Mouse (Mus musculus) brown adipose tissue, adult 24 weeks (tissue): ENCODE data around the gene Slc26a6. TPM values are rescaled to one million over a fixed set of nuclear protein-coding genes. Genes with fewer than 3 reads are reported as not detected.

Experiments
- H3K27ac ChIP-seq: fragments of 200-500 bp; replicated peaks from 2 replicates; pipeline ENCODE4 v1.5.1; 2012; ENCODE audit warnings: low read depth, mild to moderate bottlenecking, low read length
- H3K4me1 ChIP-seq: fragments of 200-500 bp; 2 replicates; pipeline ENCODE4 v1.6.1; 2012; ENCODE audit warnings: low read length, mixed read lengths; ENCODE audit not compliant: control insufficient read depth, insufficient read depth, insufficient read length
- H3K4me3 ChIP-seq: fragments of 200-500 bp; 2 replicates; pipeline ENCODE4 v1.5.1; 2012; ENCODE audit warnings: low read depth, mild to moderate bottlenecking, low read length, moderate library complexity; ENCODE audit not compliant: insufficient read depth
- polyA plus RNA-seq: library from polyadenylated mRNA; stranded (reverse); fragments of >200 nt; gene quantifications from 2 replicates; pipeline ENCODE4 v1.2.4, GENCODE M21; 2012; ENCODE audit not compliant: missing spikeins, insufficient read depth, insufficient read length

Slc26a6 gene
- polyA plus RNA-seq, 1 experiment, result 4.4 TPM

GRCm38 (mm10) chr9:108826700-108827340 lies 26.3 kb upstream of the Slc26a6 start:
- peak overlapping the region; percentile 31 for H3K4me3 ChIP-seq
- no peak overlapping the region for H3K27ac ChIP-seq
- peaks cover 4% of the 10 kb centered on the region; the same call in 1 of the 2 replicates for H3K4me1 ChIP-seq

GRCm38 (mm10) chr9:108827454-108827853 lies 25.6 kb upstream of the Slc26a6 start:
- H3K4me3 ChIP-seq, result no peak overlapping the region
- peaks cover 5% of the 10 kb centered on the region; the same call in 1 of the 2 replicates for H3K4me1 ChIP-seq
- H3K27ac ChIP-seq, result no peak overlapping the region

- Histone ChIP-seq H3K27ac (no peak overlapping the region), H3K4me1 (peaks cover 5% of the 10 kb centered on the region; the same call in 1 of the 2 replicates), H3K4me3 (no peak overlapping the region)
Observed at GRCm38 (mm10) chr9:108827906-108828305, 25.2 kb upstream of the Slc26a6 start.

GRCm38 (mm10) chr9:108831637-108832036 lies 21.4 kb upstream of the Slc26a6 start:
- peaks cover 5% of the 10 kb centered on the region; the same call in 1 of the 2 replicates for H3K4me1 ChIP-seq
- H3K4me3 ChIP-seq, result peak overlapping the region; percentile 47
- H3K27ac ChIP-seq, result no peak overlapping the region

GRCm38 (mm10) chr9:108832390-108833108 lies 20.5 kb upstream of the Slc26a6 start:
- no peak overlapping the region for H3K27ac ChIP-seq
- H3K4me3 ChIP-seq, result peak overlapping the region; percentile 47
- peaks cover 5% of the 10 kb centered on the region; the same call in 1 of the 2 replicates for H3K4me1 ChIP-seq

GRCm38 (mm10) chr9:108842989-108843388 lies 10.1 kb upstream of the Slc26a6 start:
- H3K4me3 ChIP-seq, result no peak overlapping the region
- peaks cover 9% of the 10 kb centered on the region for H3K4me1 ChIP-seq
- H3K27ac ChIP-seq, result no peak overlapping the region

- peaks cover 20% of the 10 kb centered on the region for H3K4me1 ChIP-seq
- no peak overlapping the region for H3K27ac ChIP-seq
- H3K4me3 ChIP-seq, result no peak overlapping the region
Observed at GRCm38 (mm10) chr9:108845390-108845789, 7.7 kb upstream of the Slc26a6 start.

- Histone ChIP-seq H3K4me1 (peaks cover 21% of the 10 kb centered on the region), H3K4me3 (no peak overlapping the region), H3K27ac (no peak overlapping the region)
Observed at GRCm38 (mm10) chr9:108847374-108847773, 5.7 kb upstream of the Slc26a6 start.

GRCm38 (mm10) chr9:108848419-108848818 lies 4.7 kb upstream of the Slc26a6 start:
- H3K27ac ChIP-seq, result no peak overlapping the region
- peaks cover 24% of the 10 kb centered on the region for H3K4me1 ChIP-seq

GRCm38 (mm10) chr9:108853635-108854240 lies 655 bp downstream of the Slc26a6 start:
- Histone ChIP-seq H3K27ac (peak overlapping the region; percentile 98), H3K4me1 (peaks cover 13% of the 10 kb centered on the region), H3K4me3 (peak overlapping the region; percentile 72)

More at GRCm38 (mm10) chr9:108848419-108848818, 4.7 kb upstream of the Slc26a6 start:
- H3K4me3 ChIP-seq, result no peak overlapping the region

GRCm38 (mm10) chr9:108854241-108854696 lies 1.2 kb downstream of the Slc26a6 start:
- H3K4me3 ChIP-seq, result peak overlapping the region; percentile 72
- peak overlapping the region; percentile 71 for H3K27ac ChIP-seq
- peaks cover 10% of the 10 kb centered on the region for H3K4me1 ChIP-seq

- Histone ChIP-seq H3K27ac (no peak overlapping the region), H3K4me3 (no peak overlapping the region), H3K4me1 (peaks cover 7% of the 10 kb centered on the region)
Observed at GRCm38 (mm10) chr9:108855335-108855734, 2.3 kb downstream of the Slc26a6 start.

GRCm38 (mm10) chr9:108858792-108859527 lies 5.9 kb downstream of the Slc26a6 start:
- Histone ChIP-seq H3K4me3 (no peak overlapping the region), H3K27ac (no peak overlapping the region), H3K4me1 (no peaks in the 10 kb centered on the region; the same call in 1 of the 2 replicates)

- Histone ChIP-seq H3K27ac (no peak overlapping the region), H3K4me3 (no peak overlapping the region), H3K4me1 (no peaks in the 10 kb centered on the region)
Observed at GRCm38 (mm10) chr9:108912308-108912707, 59.2 kb downstream of the Slc26a6 start.

GRCm38 (mm10) chr9:108913161-108913560 lies 60.1 kb downstream of the Slc26a6 start:
- H3K4me1 ChIP-seq, result no peaks in the 10 kb centered on the region
- no peak overlapping the region for H3K27ac ChIP-seq
- H3K4me3 ChIP-seq, result no peak overlapping the region
